Mouse (Mus musculus) hindbrain, embryonic 15.5 days (tissue): ENCODE data around the gene Cd200r1. TPM values are rescaled to one million over a fixed set of nuclear protein-coding genes. Genes with fewer than 3 reads are reported as not detected.

ENCODE experiments used
- ATAC-seq: fragments of 200-750 bp; cut with Nextera tagmentation; 2 replicates; pipeline ENCODE4 v1.8.0; 2017; ENCODE audit warnings: low read depth, moderate number of reproducible peaks, moderate TSS enrichment; ENCODE audit not compliant: low FRiP score
- H3K27ac ChIP-seq: fragments of 300-500 bp; sonication (generic); replicated peaks from 2 replicates; pipeline ENCODE4 v1.5.1; 2015; ENCODE audit warnings: mild to moderate bottlenecking, inconsistent platforms
- H3K27me3 ChIP-seq: fragments of 300-500 bp; sonication (generic); 2 replicates; pipeline ENCODE4 v1.6.1; 2015; ENCODE audit warnings: control low read depth, inconsistent platforms
- H3K36me3 ChIP-seq: fragments of 300-500 bp; sonication (generic); 2 replicates; pipeline ENCODE4 v1.6.1; 2015; ENCODE audit warnings: control low read depth, inconsistent platforms
- H3K4me1 ChIP-seq: fragments of 300-500 bp; sonication (generic); replicated peaks from 2 replicates; pipeline ENCODE4 v1.6.1; 2015; ENCODE audit warnings: control low read depth, inconsistent platforms
- H3K4me2 ChIP-seq: fragments of 300-500 bp; sonication (generic); 2 replicates; pipeline ENCODE4 v1.6.1; 2015; ENCODE audit warnings: moderate library complexity, mild to moderate bottlenecking, inconsistent platforms
- H3K4me3 ChIP-seq: fragments of 300-500 bp; sonication (generic); 2 replicates; pipeline ENCODE4 v1.5.1; 2015; ENCODE audit warnings: mild to moderate bottlenecking, inconsistent platforms
- H3K9ac ChIP-seq: fragments of 300-500 bp; sonication (generic); 2 replicates; pipeline ENCODE4 v1.6.1; 2015; ENCODE audit warnings: inconsistent platforms
- H3K9me3 ChIP-seq: fragments of 300-500 bp; sonication (generic); 2 replicates; pipeline ENCODE4 v1.6.1; 2016; ENCODE audit warnings: control low read depth, inconsistent platforms
- WGBS: fragments of 180-500 bp; shearing (Covaris S2); methylation state at CpG from one replicate; pipeline ENCODE4 v1.1.7; 2015; 5-methylcytosine and 5-hydroxymethylcytosine counted together
- polyA plus RNA-seq: library from polyadenylated mRNA; unstranded; fragments of >200 nt; fragmentation: Nextera tagmentation; extraction: Ambion mirVana; gene quantifications from 2 replicates; pipeline ENCODE4 v1.2.1, GENCODE M21; 2015

Gene Cd200r1
- polyA plus RNA-seq, 1 experiment from 2014 or later = 0.44 TPM

- Histone ChIP-seq H3K27ac (no peak overlapping the region), H3K9me3 (no peaks in the 10 kb centered on the region), H3K27me3 (no peaks in the 10 kb centered on the region), H3K4me1 (peaks cover 18% of the 10 kb centered on the region), H3K9ac (no peak overlapping the region), H3K36me3 (peaks cover 21% of the 10 kb centered on the region), H3K4me3 (no peak overlapping the region), H3K4me2 (no peak overlapping the region)
- ATAC-seq = no peak
- 99% methylated on average over 3 of the region's 3 CpGs for WGBS
Observed at GRCm38 (mm10) chr16:44727525-44727924, 38.0 kb upstream of the Cd200r1 start.

- Histone ChIP-seq H3K4me2 (no peak overlapping the region), H3K4me1 (no peaks in the 10 kb centered on the region), H3K4me3 (no peak overlapping the region), H3K36me3 (peaks cover 69% of the 10 kb centered on the region), H3K27ac (no peak overlapping the region), H3K27me3 (no peaks in the 10 kb centered on the region), H3K9ac (no peak overlapping the region), H3K9me3 (no peaks in the 10 kb centered on the region)
- no peak for ATAC-seq
- 94% methylated on average over 3 of the region's 3 CpGs for WGBS
Observed at GRCm38 (mm10) chr16:44734059-44734458, 31.5 kb upstream of the Cd200r1 start.

GRCm38 (mm10) chr16:44735676-44736075 is 29.9 kb upstream of the Cd200r1 start:
- H3K27me3 ChIP-seq = no peaks in the 10 kb centered on the region
- WGBS = 87% methylated on average over 5 of the region's 5 CpGs
- no peaks in the 10 kb centered on the region for H3K4me1 ChIP-seq
- H3K9ac ChIP-seq = no peak overlapping the region
- peaks cover 72% of the 10 kb centered on the region for H3K36me3 ChIP-seq
- no peak for ATAC-seq
- H3K4me2 ChIP-seq = no peak overlapping the region
- no peak overlapping the region for H3K4me3 ChIP-seq
- no peak overlapping the region for H3K27ac ChIP-seq
- H3K9me3 ChIP-seq = no peaks in the 10 kb centered on the region

- no peaks in the 10 kb centered on the region for H3K4me1 ChIP-seq
- no peak overlapping the region for H3K27ac ChIP-seq
- WGBS = 80% methylated on average over 4 of the region's 4 CpGs
- no peaks in the 10 kb centered on the region for H3K9me3 ChIP-seq
- no peak for ATAC-seq
- peaks cover 74% of the 10 kb centered on the region for H3K36me3 ChIP-seq
- H3K9ac ChIP-seq = no peak overlapping the region
- H3K4me3 ChIP-seq = no peak overlapping the region
- no peaks in the 10 kb centered on the region for H3K27me3 ChIP-seq
- H3K4me2 ChIP-seq = no peak overlapping the region
Observed at GRCm38 (mm10) chr16:44736118-44736517, 29.4 kb upstream of the Cd200r1 start.

GRCm38 (mm10) chr16:44742753-44743152 is 22.8 kb upstream of the Cd200r1 start:
- Histone ChIP-seq H3K4me1 (peaks cover 18% of the 10 kb centered on the region), H3K9ac (no peak overlapping the region), H3K4me3 (no peak overlapping the region), H3K36me3 (peaks cover 38% of the 10 kb centered on the region), H3K27me3 (no peaks in the 10 kb centered on the region), H3K27ac (no peak overlapping the region), H3K4me2 (no peak overlapping the region), H3K9me3 (no peaks in the 10 kb centered on the region)
- no peak for ATAC-seq
- WGBS = 96% methylated on average over 1 of the region's 1 CpGs

GRCm38 (mm10) chr16:44745471-44745865 is 20.1 kb upstream of the Cd200r1 start:
- peak overlapping the region; percentile 68 for H3K4me3 ChIP-seq
- peaks cover 18% of the 10 kb centered on the region for H3K4me1 ChIP-seq
- H3K4me2 ChIP-seq = peak overlapping the region; percentile 79
- peak overlapping the region; percentile 85 for H3K9ac ChIP-seq
- H3K36me3 ChIP-seq = peaks cover 18% of the 10 kb centered on the region; the same call in 1 of the 2 replicates
- no peaks in the 10 kb centered on the region for H3K27me3 ChIP-seq
- ATAC-seq = no peak
- H3K9me3 ChIP-seq = no peaks in the 10 kb centered on the region
- peak overlapping the region; percentile 96 for H3K27ac ChIP-seq
- 8% methylated on average over 14 of the region's 14 CpGs for WGBS

- WGBS = under 1% methylated on average over 47 of the region's 47 CpGs
Observed at GRCm38 (mm10) chr16:44745866-44746562, 19.5 kb upstream of the Cd200r1 start, which contains the start of gene Gtpbp8. Gtpbp8 (minus strand) TSS chr16:44746363.

GRCm38 (mm10) chr16:44748007-44748406 is 17.5 kb upstream of the Cd200r1 start:
- 66% methylated on average over 3 of the region's 3 CpGs for whole genome bisulfite sequencing
- Histone ChIP-seq H3K9me3 (no peaks in the 10 kb centered on the region), H3K9ac (no peak overlapping the region), H3K27ac (no peak overlapping the region), H3K4me3 (no peak overlapping the region), H3K4me2 (no peak overlapping the region), H3K36me3 (0 out of 2 replicates have a peak, but pooled peaks cover 2% of the 10 kb centered on the region), H3K27me3 (no peaks in the 10 kb centered on the region), H3K4me1 (peaks cover 18% of the 10 kb centered on the region)
- no peak for ATAC-seq

More at GRCm38 (mm10) chr16:44745866-44746562, 19.5 kb upstream of the Cd200r1 start, which contains the start of gene Gtpbp8:
- H3K4me1 ChIP-seq = peaks cover 18% of the 10 kb centered on the region
- peaks cover 13% of the 10 kb centered on the region; the same call in 1 of the 2 replicates for H3K36me3 ChIP-seq
- ATAC-seq = peak; percentile 97
- no peaks in the 10 kb centered on the region for H3K27me3 ChIP-seq
- H3K4me3 ChIP-seq = peak within 1 kb of the TSS; percentile 68
- H3K27ac ChIP-seq = peak within 1 kb of the TSS; percentile 96
- H3K4me2 ChIP-seq = peak within 1 kb of the TSS; percentile 79
- H3K9ac ChIP-seq = peak within 1 kb of the TSS; percentile 85
- no peaks in the 10 kb centered on the region for H3K9me3 ChIP-seq

GRCm38 (mm10) chr16:44757700-44758099 is 7.8 kb upstream of the Cd200r1 start:
- ATAC-seq = no peak
- Histone ChIP-seq H3K4me2 (no peak overlapping the region), H3K9me3 (no peaks in the 10 kb centered on the region), H3K4me1 (no peaks in the 10 kb centered on the region), H3K36me3 (no peaks in the 10 kb centered on the region), H3K4me3 (no peak overlapping the region), H3K27me3 (no peaks in the 10 kb centered on the region), H3K27ac (no peak overlapping the region), H3K9ac (no peak overlapping the region)
- 90% methylated on average over 8 of the region's 8 CpGs for WGBS

GRCm38 (mm10) chr16:44761811-44762210 is 3.7 kb upstream of the Cd200r1 start:
- Histone ChIP-seq H3K9ac (no peak overlapping the region), H3K27me3 (no peaks in the 10 kb centered on the region), H3K27ac (no peak overlapping the region), H3K4me1 (no peaks in the 10 kb centered on the region), H3K9me3 (no peaks in the 10 kb centered on the region), H3K36me3 (no peaks in the 10 kb centered on the region), H3K4me2 (no peak overlapping the region), H3K4me3 (no peak overlapping the region)
- no peak for ATAC-seq
- 57% methylated on average over 1 of the region's 1 CpGs for WGBS

- Histone ChIP-seq H3K27ac (no peak overlapping the region), H3K4me2 (no peak overlapping the region), H3K36me3 (no peaks in the 10 kb centered on the region), H3K4me3 (no peak overlapping the region), H3K27me3 (no peaks in the 10 kb centered on the region), H3K4me1 (no peaks in the 10 kb centered on the region), H3K9ac (no peak overlapping the region), H3K9me3 (no peaks in the 10 kb centered on the region)
- 91% methylated on average over 9 of the region's 9 CpGs for WGBS
- no peak for ATAC-seq
Observed at GRCm38 (mm10) chr16:44766320-44766892, 870 bp downstream of the Cd200r1 start.

GRCm38 (mm10) chr16:44767506-44767905 is 2.0 kb downstream of the Cd200r1 start:
- ATAC-seq = no peak
- Histone ChIP-seq H3K9me3 (no peaks in the 10 kb centered on the region), H3K4me1 (no peaks in the 10 kb centered on the region), H3K36me3 (no peaks in the 10 kb centered on the region), H3K4me3 (no peak overlapping the region), H3K27ac (no peak overlapping the region), H3K27me3 (no peaks in the 10 kb centered on the region), H3K9ac (no peak overlapping the region), H3K4me2 (no peak overlapping the region)
- WGBS = 89% methylated on average over 7 of the region's 7 CpGs
